ENCODE assay signal across 24 mouse cellular contexts in the genomic region with DNA sequence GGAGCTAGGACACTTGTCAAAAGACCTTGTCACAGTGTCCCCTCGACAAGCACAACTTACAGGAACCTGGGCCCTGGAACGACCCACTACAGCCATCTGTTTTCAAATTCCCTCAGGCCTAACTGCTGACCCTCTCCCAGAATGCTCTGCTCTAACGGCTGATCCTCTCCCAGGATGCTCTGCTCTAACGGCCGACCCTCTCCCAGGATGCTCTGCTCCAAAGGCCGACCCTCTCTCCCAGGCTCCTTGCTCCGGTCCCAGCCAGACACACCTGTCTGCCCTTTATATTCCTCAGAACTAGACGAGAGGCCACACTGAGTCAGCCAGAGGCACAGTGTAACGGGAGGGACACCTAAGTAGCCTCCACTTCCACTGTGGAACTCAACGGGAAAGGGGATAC.
"Had no signal": no experiment of that assay in that cellular context is flagged by ENCODE, and none has a peak within 500 bp of the region (broad histone marks: within the 10 kb centered on the region; RNA-seq: fewer than 3 reads in every experiment).

No protein-coding gene starts in this region.

- H3K27me3 ChIP-seq: heart, embryonic 13.5 days; heart, embryonic 15.5 days; hindbrain, embryonic 13.5 days; hindbrain, embryonic 15.5 days; limb, embryonic 12.5 days had no signal

- ATAC-seq: hindbrain, postnatal 0 days; intestine, postnatal 0 days had no signal

- H3K9ac ChIP-seq: heart, embryonic 13.5 days; heart, embryonic 15.5 days; hindbrain, embryonic 13.5 days; hindbrain, embryonic 15.5 days; limb, embryonic 12.5 days had no signal

- H3K4me2 ChIP-seq: heart, embryonic 11.5 days; heart, embryonic 13.5 days; heart, embryonic 15.5 days; hindbrain, embryonic 13.5 days; hindbrain, embryonic 15.5 days; limb, embryonic 12.5 days; liver, embryonic 11.5 days had no signal

- H3K27ac ChIP-seq: heart, adult 2 months; heart, embryonic 13.5 days; heart, embryonic 15.5 days; hindbrain, embryonic 13.5 days; hindbrain, embryonic 15.5 days; hindbrain, postnatal 0 days; layer of hippocampus, adult 2 months; left cerebral cortex, adult 2 months; limb, embryonic 10.5 days; limb, embryonic 12.5 days had no signal

- H3K9me3 ChIP-seq: heart, embryonic 13.5 days; heart, embryonic 15.5 days; hindbrain, embryonic 13.5 days; hindbrain, embryonic 15.5 days; limb, embryonic 10.5 days; limb, embryonic 12.5 days had no signal

- DNase-seq: gastrocnemius, postnatal 14 days; gastrocnemius, postnatal 36 days; heart, adult 11 months; heart, adult 2 months; heart, postnatal 14 days; heart, postnatal 36 days; kidney, adult 18-20 months; kidney, adult 8-10 months; kidney, postnatal 10 days; kidney, postnatal 25 days; kidney, postnatal 4 days; liver had no signal

- H3K4me1 ChIP-seq: heart, embryonic 13.5 days; heart, embryonic 15.5 days; hindbrain, embryonic 13.5 days; hindbrain, embryonic 15.5 days; limb, embryonic 10.5 days; limb, embryonic 12.5 days had no signal

- H3K4me3 ChIP-seq: heart, adult 2 months; heart, embryonic 13.5 days; heart, embryonic 15.5 days; hindbrain, embryonic 13.5 days; hindbrain, embryonic 15.5 days; layer of hippocampus, adult 2 months; left cerebral cortex, adult 2 months; limb, embryonic 10.5 days; limb, embryonic 12.5 days had no signal

- H3K36me3 ChIP-seq: heart, embryonic 15.5 days; limb, embryonic 10.5 days; limb, embryonic 12.5 days had no signal
